Mouse (Mus musculus): ENCODE data around the gene Gli1. TPM values are rescaled to one million over a fixed set of nuclear protein-coding genes. Genes with fewer than 3 reads are reported as not detected.

Gene Gli1
- 29.0 and 34.1 TPM in 2 replicates for polyA plus RNA-seq (2012; rRNA removed)

DNA sequence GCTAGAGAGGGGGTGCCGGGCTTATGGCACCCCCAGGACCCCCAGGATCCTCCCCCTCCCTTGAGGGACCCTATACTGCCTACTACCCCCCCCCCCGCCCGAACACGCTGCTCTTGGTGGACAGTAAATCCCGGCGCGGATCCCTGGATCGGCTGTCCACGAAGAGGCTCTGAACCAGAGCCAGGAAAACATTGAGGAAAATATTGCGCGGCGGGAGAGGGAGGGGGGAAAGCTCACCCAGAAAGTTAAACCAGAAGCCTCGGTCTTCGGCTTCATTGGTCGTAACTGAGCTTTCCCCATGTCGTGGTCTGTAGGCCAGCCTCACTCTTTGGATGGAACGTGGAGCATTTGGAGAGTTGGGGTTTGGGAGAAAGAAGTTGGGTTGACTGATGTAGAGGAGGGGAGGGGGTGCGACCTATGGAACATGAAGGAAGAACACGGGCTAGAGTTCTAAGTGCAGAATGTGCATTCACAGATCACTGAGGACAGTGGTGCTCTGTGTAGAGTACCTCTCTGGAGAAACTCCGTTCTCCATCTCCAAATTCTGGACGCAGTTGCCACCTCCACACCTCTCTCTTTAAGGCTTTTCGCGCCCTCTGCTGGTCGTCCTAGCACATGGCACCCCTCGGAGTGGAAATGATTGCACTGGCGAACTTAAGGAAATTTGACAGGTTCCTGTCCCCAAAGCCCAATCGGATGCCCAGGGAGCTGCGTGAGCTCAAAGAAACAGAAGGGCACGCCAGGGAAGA is at the start of gene Gli1:
Gene Gli1, minus strand, starts transcription at position 84 of the 749 bp plus-strand sequence.
- DNase-seq (ENCODE audit: low spot score), result peak; percentile 64

DNA sequence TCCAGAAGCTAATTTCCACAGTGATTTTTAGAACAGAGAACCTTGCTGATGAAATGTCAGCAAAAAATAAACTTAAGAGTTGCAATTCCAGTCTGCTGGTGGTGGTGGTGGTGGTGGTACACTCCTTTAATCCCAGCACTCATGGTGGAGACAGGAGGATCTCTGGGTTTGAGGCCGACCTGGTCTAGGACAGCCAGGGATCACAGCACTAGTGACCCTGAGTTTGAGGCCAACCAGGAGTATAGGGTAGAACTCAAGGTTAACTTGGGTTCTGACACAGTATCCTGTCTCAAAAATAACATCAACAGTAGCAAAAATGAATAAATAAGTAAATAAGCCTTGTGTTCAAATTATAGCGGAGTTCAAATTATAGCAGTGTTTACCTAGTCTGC is 40.0 kb upstream of the Gli1 start:
- DNase-seq (ENCODE audit: low spot score), result no peak

DNA sequence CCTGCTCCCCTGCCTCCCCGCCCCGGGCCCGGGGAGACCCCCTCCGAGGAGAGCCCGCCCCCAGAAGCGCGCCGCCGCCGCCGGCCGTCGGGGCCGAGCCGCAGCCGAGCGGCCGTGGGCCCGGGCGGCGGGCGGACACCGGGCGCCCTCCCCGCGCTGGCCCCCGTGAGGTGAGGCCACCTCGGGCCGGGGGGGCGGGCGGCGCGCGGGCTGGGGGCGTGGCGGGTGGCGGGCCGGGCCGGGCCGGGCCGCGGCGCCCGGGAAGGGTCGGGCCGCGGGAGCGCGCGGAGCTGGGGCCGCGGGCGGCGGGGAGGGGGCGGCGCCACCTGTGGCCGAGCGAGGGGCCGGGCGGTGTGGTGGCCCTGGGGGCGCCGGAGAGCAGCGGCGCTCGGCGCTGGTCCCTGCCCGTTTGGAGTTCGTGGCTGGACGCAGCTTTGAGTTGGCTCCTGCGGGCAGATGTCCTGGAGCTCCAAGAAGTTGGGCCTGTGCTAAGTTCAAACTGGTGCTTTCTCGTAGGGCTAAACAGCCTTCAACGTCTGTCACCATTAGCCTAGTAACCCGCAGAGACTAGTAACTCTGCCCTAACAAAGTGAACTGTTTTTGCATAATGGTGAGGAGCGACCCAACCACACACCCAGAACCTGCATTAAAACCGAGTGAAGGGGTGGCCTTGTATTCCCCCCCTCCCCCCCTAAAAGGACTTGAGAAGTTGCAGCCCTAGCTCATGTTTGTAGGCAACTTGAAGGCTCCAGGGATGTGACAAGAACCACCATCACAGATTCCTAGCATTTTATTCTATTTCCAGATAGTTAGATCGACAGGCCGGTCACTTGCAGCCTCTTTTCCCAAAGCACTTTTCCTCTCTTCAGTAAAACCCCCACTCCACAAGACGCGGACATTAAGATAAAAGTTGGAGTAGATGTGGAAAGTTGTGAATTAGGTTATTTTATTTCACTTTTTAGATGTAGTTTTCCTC is 39.3 kb upstream of the Gli1 start:
- peak; percentile 62 for DNase-seq (ENCODE audit: low spot score)

DNA sequence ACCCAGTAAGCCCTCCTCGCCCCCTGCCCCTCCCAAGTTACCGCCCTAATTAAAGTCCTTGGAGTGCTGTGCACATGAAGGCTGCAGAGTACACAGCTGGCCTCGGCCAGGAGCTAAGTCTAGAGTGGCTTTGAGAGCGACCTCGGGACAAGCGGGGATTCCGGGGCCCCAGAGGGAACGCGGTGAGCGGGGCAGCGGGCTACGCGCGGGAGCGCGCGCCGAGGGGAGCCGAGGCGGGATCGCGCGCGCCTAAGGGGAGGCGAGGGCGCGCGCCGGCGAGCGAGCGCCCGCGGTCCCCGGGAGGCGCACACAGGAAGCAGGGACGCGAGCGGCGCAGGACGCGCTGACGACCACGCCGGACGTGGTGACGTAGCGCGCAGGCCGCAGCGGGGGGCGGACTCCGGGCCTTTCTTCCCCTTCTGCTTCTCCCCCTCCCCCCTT is 38.5 kb upstream of the Gli1 start, which contains the start of gene R3hdm2:
Gene R3hdm2, plus strand, starts transcription at position 77 of the 441 bp plus-strand sequence.
- peak; percentile 74 for DNase-seq (ENCODE audit: low spot score)

DNA sequence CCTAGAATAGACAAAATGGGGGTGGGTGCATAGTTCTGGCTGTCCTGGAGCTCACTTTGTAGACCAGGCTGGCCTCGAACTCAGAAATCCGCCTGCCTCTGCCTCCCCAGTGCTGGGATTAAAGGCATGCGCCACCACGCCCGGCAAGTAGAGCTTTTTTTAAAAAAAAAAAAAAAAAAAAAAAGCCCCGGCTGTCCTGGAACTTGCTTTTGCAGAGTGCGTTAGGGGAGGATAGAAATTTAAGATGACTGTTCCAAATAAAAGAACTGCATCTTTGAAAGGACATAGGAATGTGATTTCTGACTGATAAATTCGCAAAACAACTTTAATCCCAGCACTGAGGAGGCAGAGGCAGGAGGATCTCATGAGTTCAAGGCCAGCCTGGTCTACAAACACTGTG is 37.9 kb upstream of the Gli1 start:
- no peak for DNase-seq (ENCODE audit: low spot score)

DNA sequence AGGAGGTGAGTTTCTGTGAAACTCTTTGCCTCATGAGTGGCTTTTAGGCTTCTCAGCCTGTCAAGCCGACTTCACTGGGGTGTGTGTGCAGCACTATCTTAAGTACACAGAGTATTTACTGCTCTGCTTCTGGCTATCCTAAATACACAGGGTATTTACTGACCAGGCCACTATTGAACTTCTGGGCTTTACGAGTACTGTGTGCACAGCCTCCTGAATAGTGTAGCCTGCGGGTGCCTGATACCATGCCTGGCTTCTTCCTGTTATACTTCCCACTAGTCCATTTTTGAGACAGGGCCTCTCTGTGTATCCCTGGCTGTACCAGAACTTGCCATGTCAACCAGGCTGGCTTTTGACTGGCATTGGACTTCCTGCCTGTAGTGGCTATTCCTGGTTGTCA is 35.9 kb upstream of the Gli1 start:
- DNase-seq (ENCODE audit: low spot score), result no peak

DNA sequence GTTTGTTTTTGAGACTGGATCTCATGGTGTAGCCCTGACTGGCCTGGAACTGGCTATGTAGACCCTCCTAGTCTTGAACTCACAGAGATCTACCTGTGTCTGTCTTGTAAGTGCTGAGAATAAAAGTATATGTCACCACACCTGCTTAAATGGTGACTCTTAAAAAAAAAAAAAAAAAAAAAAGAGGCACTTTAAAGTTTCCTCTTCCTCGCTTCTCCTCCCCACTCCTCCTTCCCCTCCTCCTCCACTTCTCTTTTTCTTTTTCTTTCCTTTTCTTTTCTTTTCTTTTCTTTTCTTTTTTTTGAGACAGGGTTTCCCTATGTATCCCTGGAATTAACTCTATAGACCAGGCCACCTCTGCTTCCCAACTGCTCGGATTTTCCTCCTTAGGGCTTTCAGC is 29.2 kb upstream of the Gli1 start:
- no peak for DNase-seq (ENCODE audit: low spot score)

DNA sequence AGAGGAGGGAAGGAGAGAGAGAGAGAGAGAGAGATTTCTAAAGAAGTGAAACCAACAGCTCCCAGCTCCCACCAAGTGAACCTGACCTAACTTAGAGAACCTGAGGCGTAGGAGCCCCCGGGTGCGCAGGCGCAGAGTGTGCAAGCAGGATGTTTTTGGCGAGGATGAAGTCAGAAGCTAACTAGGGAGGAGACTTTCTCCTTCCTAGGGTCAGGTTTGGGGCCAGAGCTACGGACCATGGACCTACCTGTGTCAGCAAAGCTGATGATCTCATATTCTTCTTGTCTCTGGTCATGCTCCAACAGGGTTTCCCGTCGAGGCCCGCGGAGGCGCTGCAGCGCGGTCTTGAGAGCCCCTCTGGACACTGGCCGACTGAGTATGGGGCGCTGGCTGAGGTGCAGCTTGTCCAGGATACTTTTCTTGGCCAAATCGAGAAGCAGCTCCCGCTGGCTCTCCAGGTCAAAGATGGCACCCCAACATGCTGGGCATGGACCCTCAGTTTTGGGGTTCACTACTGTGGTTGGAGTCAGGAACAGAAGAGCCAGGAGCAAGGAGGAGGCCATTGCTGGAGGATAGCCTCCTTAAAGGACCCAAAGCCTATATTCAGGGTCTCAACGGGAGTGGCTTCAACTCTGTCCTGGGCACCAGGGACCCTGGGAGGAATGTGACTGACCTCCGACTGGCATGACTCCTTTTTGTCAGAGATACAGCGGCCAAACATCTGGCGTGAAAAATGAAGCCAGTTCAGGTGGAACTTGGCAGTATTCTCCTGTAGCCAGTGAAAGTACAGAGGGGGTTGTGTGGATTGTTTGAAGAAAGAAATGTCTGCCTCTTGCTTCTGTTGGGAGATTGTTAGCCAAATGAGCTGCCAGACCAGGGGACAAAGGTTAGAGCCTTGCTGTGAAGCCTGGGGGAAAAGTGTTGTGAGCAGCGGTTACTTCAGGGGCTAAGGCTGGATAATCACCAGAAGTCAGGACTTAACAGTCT is 28.4 kb upstream of the Gli1 start, which contains the start of gene Inhbc:
Gene Inhbc, minus strand, starts transcription at position 598 of the 987 bp plus-strand sequence.
- DNase-seq (ENCODE audit: low spot score), result no peak

DNA sequence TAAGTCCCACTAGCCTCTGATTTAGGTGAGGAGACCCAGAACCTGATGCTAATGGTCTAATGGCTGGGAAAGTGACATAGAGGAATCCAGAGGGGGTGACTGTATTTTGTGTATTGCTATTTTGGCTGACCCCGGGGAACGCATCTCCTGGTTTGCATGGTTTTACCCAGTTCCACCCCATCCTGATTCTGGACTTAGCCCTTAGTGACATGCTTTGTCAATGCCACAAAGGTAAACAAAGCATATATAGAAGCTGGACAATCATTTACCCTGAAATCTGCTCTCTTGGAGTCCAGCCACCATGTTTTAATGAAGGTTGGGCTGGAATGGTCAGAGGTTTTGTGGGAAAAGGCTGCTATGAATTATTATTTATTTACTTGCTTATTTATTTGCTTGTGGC is 26.5 kb upstream of the Gli1 start:
- no peak for DNase-seq (ENCODE audit: low spot score)

DNA sequence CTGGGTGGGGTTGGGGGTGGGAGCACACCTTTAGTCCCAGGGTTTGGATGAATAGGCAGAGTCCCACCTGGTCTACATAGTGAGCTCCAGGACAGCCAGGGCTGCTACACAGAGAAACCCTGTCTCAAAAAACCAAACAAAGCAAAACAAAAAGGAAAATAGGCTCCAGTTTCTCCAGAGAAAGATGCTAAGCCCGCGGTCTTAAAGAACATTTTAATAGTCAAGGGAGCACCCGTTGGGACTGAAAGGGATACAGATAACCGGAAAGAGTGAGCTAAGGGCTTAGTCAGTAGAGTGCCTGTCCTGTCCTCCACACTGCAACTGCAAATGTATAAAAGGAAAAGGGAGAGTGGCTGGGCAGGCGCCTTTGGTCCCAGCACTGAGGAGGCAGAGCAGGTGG is 25.3 kb upstream of the Gli1 start:
- DNase-seq (ENCODE audit: low spot score), result no peak

DNA sequence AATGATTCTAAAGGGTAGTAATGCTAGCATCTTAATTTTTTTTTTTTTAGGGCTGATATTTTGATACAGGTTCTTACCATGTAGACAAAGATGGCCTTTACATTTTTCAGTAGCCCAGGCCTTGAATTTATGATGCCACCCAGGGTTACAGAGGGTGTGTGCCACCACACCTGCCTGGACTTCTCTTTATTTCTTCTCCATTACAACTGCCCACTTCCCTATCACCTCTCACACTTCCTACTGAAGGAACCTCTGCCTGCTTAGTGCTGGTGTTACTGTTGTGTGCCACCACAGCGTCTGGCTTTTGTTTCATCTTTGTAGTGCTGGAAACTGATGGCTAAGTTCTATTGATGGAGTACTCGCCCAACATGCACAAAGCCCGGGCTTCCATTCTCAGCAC is 18.9 kb upstream of the Gli1 start:
- DNase-seq (ENCODE audit: low spot score), result no peak

DNA sequence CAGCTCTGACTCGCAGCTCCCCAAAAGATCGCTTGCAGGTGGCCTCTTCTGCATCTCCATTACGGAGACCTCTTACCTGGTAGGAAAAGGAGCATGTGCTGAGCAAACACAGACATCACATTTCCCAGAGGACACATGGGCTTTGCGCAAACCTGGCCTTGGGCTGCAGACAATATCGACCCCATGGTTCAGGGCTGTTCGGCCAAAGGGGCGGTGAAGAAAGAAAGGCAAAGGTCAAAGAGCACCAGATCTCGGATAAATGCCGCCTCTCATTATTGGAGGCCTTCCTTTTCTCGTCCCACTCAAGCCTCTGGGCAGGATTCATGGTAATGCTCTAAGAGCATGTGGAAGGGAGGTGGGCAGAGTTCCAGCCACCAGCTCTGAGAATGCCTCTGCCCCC is 13.6 kb upstream of the Gli1 start:
- DNase-seq (ENCODE audit: low spot score), result no peak

DNA sequence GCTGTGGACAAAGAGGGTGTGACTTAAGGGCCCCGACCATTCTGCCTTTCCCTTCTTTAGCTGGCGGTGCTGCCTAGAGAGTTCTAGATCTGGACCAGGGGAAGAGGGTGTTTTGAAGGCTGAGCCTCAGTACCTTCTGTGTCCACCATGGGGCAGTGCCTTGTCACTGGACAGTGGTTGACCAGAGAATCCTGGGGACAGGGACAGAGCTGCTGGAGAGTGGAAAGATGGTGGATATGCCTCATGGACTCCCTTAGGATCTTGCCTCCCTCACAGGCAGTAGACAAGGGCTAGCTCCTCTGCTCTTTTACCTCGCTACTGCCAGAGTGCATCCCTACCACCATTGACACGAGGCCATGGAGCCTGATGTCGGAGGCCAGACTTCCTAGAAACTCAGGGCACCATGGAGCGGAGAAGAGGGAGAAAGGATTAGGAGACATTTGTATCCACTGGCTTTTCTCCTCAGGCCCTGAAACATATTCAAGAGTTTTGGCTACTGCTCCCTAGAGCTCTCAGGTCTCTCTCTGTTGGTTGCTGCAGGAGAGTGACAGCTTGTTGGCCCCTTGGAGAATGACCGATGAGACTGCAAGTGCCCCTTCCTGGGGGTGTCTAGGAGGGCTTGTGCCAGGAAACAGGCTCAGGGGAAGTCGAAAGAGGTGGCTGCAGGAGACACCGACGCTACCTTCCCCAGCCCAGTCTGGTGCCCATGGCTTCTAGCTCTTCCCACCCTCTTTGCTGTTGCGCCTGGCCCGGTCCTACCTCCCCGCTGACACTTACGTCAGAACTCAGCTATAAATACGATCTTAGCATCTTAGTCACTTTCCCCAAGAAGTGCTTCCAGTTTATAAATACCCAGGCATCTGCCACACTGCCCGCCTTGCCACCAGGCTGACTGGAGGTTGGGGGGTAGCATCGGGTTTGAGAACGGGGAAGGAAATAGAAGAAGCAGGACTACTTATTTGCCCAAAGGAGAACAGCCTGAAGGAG is 12.4 kb upstream of the Gli1 start, which contains the start of gene Inhbe:
Gene Inhbe, minus strand, starts transcription at position 503 of the 987 bp plus-strand sequence.
- no peak for DNase-seq (ENCODE audit: low spot score)

DNA sequence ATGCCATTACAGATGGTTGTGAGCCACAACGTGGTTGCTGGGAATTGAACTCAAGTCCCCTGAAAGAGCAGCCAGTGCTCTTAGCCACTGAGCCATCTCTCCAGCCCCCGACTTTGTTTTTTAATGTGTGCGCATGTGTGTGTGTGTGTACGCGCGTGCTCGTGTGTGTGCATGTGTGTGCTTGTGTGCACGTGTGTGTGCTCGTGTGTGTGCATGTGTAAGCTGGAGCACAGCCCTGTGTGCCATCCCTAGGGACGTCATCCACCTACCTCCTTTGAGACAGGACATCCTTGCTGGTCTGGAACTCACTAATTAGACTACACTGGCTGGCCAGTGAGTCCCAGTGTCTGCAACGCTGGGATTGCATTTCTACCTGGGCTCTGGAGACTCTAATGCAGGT is 11.0 kb upstream of the Gli1 start:
- DNase-seq (ENCODE audit: low spot score), result no peak

DNA sequence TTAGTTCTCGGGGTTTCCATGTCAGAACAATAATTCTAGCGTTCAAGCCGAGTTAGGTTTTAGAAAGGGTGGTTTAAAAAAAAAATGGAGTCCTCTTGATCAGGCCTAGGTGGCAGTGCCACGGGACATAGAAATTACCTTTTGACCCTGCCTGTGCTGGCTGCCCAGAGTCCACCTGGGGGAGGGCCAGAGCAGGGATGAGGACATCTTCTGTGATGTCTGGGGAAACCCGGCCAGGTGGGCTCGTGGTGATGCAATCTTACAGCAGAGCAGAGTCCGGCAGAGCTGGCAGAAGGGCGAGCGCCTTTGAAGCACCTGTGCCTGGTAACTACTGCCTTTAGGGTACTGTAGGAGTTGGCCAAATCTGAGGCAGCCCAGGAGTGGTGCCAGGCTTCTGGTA is 10.4 kb upstream of the Gli1 start:
- DNase-seq (ENCODE audit: low spot score), result no peak

DNA sequence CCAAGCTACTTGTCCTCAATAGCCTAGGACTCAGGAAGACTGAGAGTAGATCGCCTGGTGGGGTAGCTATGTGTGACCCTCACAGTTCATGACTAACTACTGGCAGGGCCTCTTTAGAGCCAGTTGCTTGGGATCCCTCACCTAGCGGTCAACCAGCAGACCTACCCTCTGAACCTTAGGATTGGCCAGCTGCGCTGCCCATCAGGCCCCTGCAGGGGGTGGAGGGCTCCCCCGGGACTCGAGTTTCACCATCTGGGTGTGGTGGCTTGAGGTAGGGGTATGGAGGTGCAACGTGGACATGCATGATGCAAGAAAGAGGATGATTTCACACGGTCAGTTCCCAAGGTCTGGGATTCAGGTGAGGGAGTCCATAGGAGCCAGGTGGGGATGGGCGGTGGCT is 9.9 kb upstream of the Gli1 start:
- no peak for DNase-seq (ENCODE audit: low spot score)

DNA sequence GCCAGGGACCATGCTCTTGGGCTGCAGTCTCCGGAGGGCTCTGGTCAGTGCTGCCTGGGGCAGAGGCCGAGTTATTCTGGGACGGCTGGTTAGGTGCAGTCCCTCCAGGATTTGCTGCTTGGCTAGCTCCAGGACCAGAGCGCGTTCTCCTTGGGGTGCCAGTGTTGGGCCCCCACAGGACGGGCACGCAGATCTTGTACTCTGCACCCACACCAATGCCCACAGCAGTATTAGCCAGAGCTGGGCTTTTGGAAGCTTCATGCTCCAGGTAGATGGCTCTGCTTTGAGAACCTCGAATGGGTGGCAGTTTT is 9.5 kb upstream of the Gli1 start:
- no peak for DNase-seq (ENCODE audit: low spot score)

DNA sequence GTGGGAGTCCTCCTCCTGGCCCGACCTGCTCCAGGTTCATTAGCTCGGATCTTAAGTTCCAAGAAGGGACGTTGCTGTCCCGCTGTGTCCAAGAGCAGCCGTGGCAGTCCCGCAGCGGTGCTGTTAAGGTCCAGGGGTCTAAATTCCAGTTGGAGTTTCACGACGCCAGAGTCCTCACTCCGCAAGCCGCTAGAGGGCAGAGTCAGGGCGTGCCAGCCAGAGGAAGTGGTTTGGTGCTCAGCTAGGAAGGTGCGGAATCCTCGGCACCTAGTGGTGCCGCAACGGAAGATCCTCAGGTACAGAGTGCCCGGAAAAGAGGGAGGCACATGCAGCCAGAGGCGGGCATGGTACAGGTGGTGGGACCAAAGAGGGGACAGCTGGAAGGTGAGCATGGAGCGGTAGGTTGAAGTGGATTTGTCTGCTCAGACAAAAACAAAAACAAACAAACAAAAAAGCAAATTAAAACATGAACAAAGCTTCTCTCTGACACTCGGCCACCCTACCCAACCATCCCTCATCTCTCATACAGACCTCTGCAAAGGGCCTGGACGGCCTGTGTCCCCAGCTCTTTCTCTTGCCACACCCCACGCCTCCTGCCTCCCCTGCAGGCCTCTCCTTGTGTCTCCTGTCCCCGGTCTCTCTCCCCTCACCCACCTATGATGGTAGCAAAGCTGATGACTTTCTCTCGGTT is 9.0 kb upstream of the Gli1 start:
- no peak for DNase-seq (ENCODE audit: low spot score)

DNA sequence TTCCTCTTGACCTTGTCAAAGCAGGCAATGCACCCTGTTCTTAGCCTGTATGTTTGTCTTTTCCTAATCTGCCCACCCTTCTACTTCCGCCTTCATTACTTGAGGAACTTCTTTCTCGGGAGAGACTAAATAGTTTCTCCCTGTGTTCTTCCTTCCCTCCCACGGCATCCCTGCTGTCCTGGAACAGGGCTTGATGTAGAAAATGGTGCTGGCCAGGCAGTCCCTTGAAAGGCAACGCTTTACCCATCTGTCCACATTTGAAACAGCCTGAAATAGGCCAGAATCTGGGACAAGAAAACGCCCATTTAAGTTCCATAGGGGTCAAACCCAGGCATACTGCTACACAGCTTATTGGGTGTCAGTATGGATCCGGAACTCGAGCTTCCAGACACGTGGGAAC is 8.0 kb upstream of the Gli1 start:
- no peak for DNase-seq (ENCODE audit: low spot score)

DNA sequence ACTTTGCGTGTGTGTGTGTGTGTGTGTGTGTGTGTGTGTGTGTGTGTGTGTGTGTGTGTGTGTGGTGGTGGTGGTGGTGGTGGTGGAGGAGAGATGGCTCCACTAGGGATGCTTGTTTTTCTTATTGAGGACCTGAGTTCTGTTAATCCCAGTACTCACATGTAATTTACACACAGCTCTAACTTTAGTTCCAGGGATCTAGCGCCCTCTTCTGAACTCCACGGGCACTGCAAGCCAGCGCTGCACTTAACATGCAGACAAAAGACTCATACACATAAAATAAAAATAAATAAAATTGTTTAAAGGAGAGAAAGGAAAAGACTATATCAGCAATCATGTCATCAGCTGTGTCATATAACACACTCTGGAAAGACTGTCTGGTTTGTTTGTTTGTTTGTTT is 7.2 kb upstream of the Gli1 start:
- DNase-seq (ENCODE audit: low spot score), result no peak

Data from urinary bladder, adult 2 months (tissue).